Mouse (Mus musculus): ENCODE results near the gene Fndc7.

The Fndc7 gene

GRCm38 (mm10) chr3:108889908-108890307 is at the start of gene Fndc7:
Fndc7 (minus strand) TSS chr3:108890008.
- DNase-seq (ENCODE audit: low spot score in 2 of 2), result no peak

- no peak for DNase-seq (ENCODE audit: low spot score in 2 of 2)
Measured at GRCm38 (mm10) chr3:108939573-108939972, 49.8 kb upstream of the Fndc7 start, which contains the start of gene Henmt1. Henmt1 (plus strand) TSS chr3:108939873.

GRCm38 (mm10) chr3:108938691-108939090 is 48.9 kb upstream of the Fndc7 start:
- no peak for DNase-seq (ENCODE audit: low spot score in 2 of 2)

GRCm38 (mm10) chr3:108933557-108933956 is 43.7 kb upstream of the Fndc7 start:
- DNase-seq (ENCODE audit: low spot score in 2 of 2), result no peak

GRCm38 (mm10) chr3:108926308-108926707 is 36.5 kb upstream of the Fndc7 start:
- DNase-seq (ENCODE audit: low spot score in 2 of 2), result no peak

GRCm38 (mm10) chr3:108925677-108926076 is 35.9 kb upstream of the Fndc7 start:
- DNase-seq (ENCODE audit: low spot score in 2 of 2), result no peak

- no peak for DNase-seq (ENCODE audit: low spot score in 2 of 2)
Measured at GRCm38 (mm10) chr3:108921822-108922221, 32.0 kb upstream of the Fndc7 start.

- no peak for DNase-seq (ENCODE audit: low spot score in 2 of 2)
Measured at GRCm38 (mm10) chr3:108920442-108921070, 30.7 kb upstream of the Fndc7 start.

GRCm38 (mm10) chr3:108918852-108919251 is 29.0 kb upstream of the Fndc7 start:
- no peak for DNase-seq (ENCODE audit: low spot score in 2 of 2)

GRCm38 (mm10) chr3:108917986-108918385 is 28.2 kb upstream of the Fndc7 start:
- no peak for DNase-seq (ENCODE audit: low spot score in 2 of 2)

- DNase-seq (ENCODE audit: low spot score in 2 of 2), result no peak
Measured at GRCm38 (mm10) chr3:108916857-108917256, 27.0 kb upstream of the Fndc7 start.

GRCm38 (mm10) chr3:108915999-108916398 is 26.2 kb upstream of the Fndc7 start:
- no peak for DNase-seq (ENCODE audit: low spot score in 2 of 2)

- peak; percentile 85 to 92 for DNase-seq (ENCODE audit: low spot score in 2 of 2)
Measured at GRCm38 (mm10) chr3:108911548-108912413, 22.0 kb upstream of the Fndc7 start, which contains the start of gene Prpf38b. Prpf38b (minus strand) TSS chr3:108911727.

- DNase-seq (ENCODE audit: low spot score in 2 of 2), result peak; percentile 28 to 49
Measured at GRCm38 (mm10) chr3:108911081-108911547, 21.3 kb upstream of the Fndc7 start.

GRCm38 (mm10) chr3:108910303-108911080 is 20.7 kb upstream of the Fndc7 start:
- DNase-seq (ENCODE audit: low spot score in 2 of 2), result peak; percentile 4 to 17

GRCm38 (mm10) chr3:108902934-108903333 is 13.1 kb upstream of the Fndc7 start:
- DNase-seq (ENCODE audit: low spot score in 2 of 2), result no peak

- no peak for DNase-seq (ENCODE audit: low spot score in 2 of 2)
Measured at GRCm38 (mm10) chr3:108902038-108902437, 12.2 kb upstream of the Fndc7 start.

- DNase-seq (ENCODE audit: low spot score in 2 of 2), result no peak
Measured at GRCm38 (mm10) chr3:108900681-108901080, 10.9 kb upstream of the Fndc7 start.

- no peak for DNase-seq (ENCODE audit: low spot score in 2 of 2)
Measured at GRCm38 (mm10) chr3:108900147-108900546, 10.3 kb upstream of the Fndc7 start.

GRCm38 (mm10) chr3:108898640-108899039 is 8.8 kb upstream of the Fndc7 start:
- no peak for DNase-seq (ENCODE audit: low spot score in 2 of 2)

GRCm38 (mm10) chr3:108892914-108893313 is 3.1 kb upstream of the Fndc7 start:
- no peak for DNase-seq (ENCODE audit: low spot score in 2 of 2)

- DNase-seq (ENCODE audit: low spot score in 2 of 2), result no peak
Measured at GRCm38 (mm10) chr3:108892080-108892479, 2.3 kb upstream of the Fndc7 start.

Measured in urinary bladder, adult 18-20 months (tissue).